ENCODE assay signal across 1 mouse cellular context in the genomic region with DNA sequence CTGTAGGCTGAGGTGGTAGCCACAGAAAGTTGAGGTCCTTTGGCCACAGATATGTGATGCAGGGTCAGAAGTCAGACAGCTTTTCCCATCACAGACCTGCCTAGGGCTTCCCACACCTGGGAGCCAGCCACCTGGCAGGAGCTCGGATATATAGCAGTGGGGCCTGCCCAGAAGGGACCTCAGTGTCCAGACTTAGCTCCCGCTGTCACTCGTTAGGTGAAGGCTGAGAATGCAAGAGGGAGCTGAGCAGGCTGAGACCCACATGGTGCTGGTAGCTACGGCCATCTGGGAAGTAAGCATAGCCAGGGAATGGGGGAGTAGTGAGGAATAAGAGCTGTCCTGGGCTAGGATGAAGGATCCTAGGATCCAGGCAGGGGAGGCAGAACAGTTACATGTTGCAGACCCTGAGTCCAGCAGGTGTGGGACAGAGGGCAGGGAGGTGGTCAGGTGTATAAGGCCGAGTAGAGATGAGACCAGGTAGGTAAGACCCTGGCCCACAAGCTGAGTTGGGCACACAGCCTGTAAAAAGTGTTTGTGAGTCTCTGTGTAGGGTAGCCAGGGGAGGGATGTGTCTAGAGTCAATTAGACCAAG.
TF ChIP-seq lines count a peak whose summit lies in the region.

No protein-coding gene starts in this region.

TF ChIP-seq in CH12.LX, 34 proteins besides CTCF, POLR2A, EP300 and RAD21:
- no peak for TF ChIP-seq SIN3A (IDR thresholded peaks at IDR 0.05; ENCODE audit: low read length)
